Mouse (Mus musculus) small intestine, adult 2 months (tissue): ENCODE measurements around the gene Amigo2. TPM values are rescaled to one million over a fixed set of nuclear protein-coding genes. Genes with fewer than 3 reads are reported as not detected.

Source experiments
- H3K27ac ChIP-seq: fragments of 200-500 bp; 2 replicates; pipeline ENCODE4 v1.5.1; 2012; ENCODE audit warnings: low read depth, low read length, control low read depth, inconsistent platforms; ENCODE audit not compliant: insufficient read depth
- H3K27me3 ChIP-seq: fragments of 200-500 bp; 2 replicates; pipeline ENCODE4 v1.6.1; 2012; ENCODE audit warnings: mild to moderate bottlenecking, moderate library complexity, low read length, inconsistent platforms; ENCODE audit not compliant: control insufficient read depth, insufficient read depth
- H3K36me3 ChIP-seq: fragments of 200-500 bp; 2 replicates; pipeline ENCODE4 v1.6.1; 2012; ENCODE audit warnings: mild to moderate bottlenecking, low read length, control low read depth, inconsistent platforms; ENCODE audit not compliant: control insufficient read depth, insufficient read depth
- H3K4me1 ChIP-seq: fragments of 200-500 bp; 2 replicates; pipeline ENCODE4 v1.6.1; 2012; ENCODE audit warnings: low read length, inconsistent platforms, mixed read lengths; ENCODE audit not compliant: control insufficient read depth, insufficient read depth, insufficient read length
- H3K4me3 ChIP-seq: fragments of 200-500 bp; 2 replicates; pipeline ENCODE4 v1.5.1; 2012; ENCODE audit warnings: low read depth, mild to moderate bottlenecking, control low read depth, inconsistent platforms, low read length, moderate library complexity
- CTCF ChIP-seq: fragments of 200-500 bp; IDR thresholded peaks from 2 replicates; pipeline ENCODE4 v1.5.1; 2012; ENCODE audit warnings: low read depth, mild to moderate bottlenecking, control low read depth, inconsistent platforms, low read length, moderate library complexity, mixed read lengths; ENCODE audit not compliant: insufficient replicate concordance, insufficient read length; ENCODE audit errors: extremely low read depth
- POLR2A ChIP-seq: fragments of 200-500 bp; IDR thresholded peaks from 2 replicates; pipeline ENCODE4 v1.6.1; 2012; ENCODE audit warnings: low read depth, mild to moderate bottlenecking, control low read depth, inconsistent platforms, low read length, moderate library complexity
- WGBS: fragments of 180-500 bp; shearing (Covaris S2); methylation state at CpG from one replicate; pipeline ENCODE4 v1.1.7; 2018; 5-methylcytosine and 5-hydroxymethylcytosine counted together
- polyA plus RNA-seq: library from polyadenylated mRNA; depleted of rRNA; stranded (reverse); fragments of >200 nt; gene quantifications from 2 replicates; pipeline ENCODE4 v1.2.3, GENCODE M21; 2012

Gene Amigo2
- polyA plus RNA-seq, 1 experiment: 0.80 TPM

GRCm38 (mm10) chr15:97245392-97245791, 1.7 kb downstream of the Amigo2 start:
- Histone ChIP-seq H3K27me3 (peaks cover 21% of the 10 kb centered on the region), H3K4me3 (no peak overlapping the region)
- WGBS: 59% methylated on average over 18 of the region's 18 CpGs

GRCm38 (mm10) chr15:97236943-97237342, 10.1 kb downstream of the Amigo2 start:
- Histone ChIP-seq H3K4me3 (no peak overlapping the region), H3K27me3 (no peaks in the 10 kb centered on the region), H3K36me3 (no peaks in the 10 kb centered on the region), H3K4me1 (no peaks in the 10 kb centered on the region), H3K27ac (no peak overlapping the region)
- 46% methylated on average over 9 of the region's 9 CpGs for WGBS
- TF ChIP-seq POLR2A (no peak), CTCF (peak; percentile 67; the same call in 1 of the 2 replicates)

More at GRCm38 (mm10) chr15:97245392-97245791, 1.7 kb downstream of the Amigo2 start:
- Histone ChIP-seq H3K4me1 (no peaks in the 10 kb centered on the region), H3K27ac (no peak overlapping the region), H3K36me3 (no peaks in the 10 kb centered on the region)
- no peak for TF ChIP-seq POLR2A

DNA sequence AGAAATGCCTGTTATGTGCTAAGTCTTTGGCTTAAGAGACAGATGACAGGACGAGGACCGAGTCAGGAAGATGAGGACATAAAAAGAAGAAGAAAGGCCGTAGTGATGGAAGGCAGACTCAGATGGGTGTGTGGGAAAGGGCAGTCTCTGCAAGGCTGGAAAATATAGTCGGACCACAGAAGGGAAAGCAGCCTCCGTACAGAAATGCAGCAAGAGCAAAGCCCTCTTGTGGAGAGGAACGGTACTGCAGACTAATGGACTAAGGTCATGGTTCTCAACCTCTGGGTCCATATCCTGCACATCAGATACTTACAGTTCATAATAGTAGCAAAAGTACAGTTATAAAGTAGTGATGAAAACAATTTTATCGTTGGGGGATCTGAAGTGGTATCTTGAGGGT, 11.9 kb downstream of the Amigo2 start:
- WGBS: 25% methylated on average over 7 of the region's 7 CpGs

GRCm38 (mm10) chr15:97234076-97234475, 13.0 kb downstream of the Amigo2 start:
- no peaks in the 10 kb centered on the region for H3K27me3 ChIP-seq
- no peaks in the 10 kb centered on the region for H3K36me3 ChIP-seq
- no peak for TF ChIP-seq CTCF
- no peak for TF ChIP-seq POLR2A
- H3K4me3 ChIP-seq: no peak overlapping the region
- no peak overlapping the region for H3K27ac ChIP-seq
- H3K4me1 ChIP-seq: no peaks in the 10 kb centered on the region
- WGBS: 66% methylated on average over 6 of the region's 6 CpGs

More for the DNA sequence above, 11.9 kb downstream of the Amigo2 start:
- Histone ChIP-seq H3K27ac (no peak overlapping the region), H3K4me1 (no peaks in the 10 kb centered on the region), H3K4me3 (no peak overlapping the region), H3K36me3 (no peaks in the 10 kb centered on the region), H3K27me3 (no peaks in the 10 kb centered on the region)
- no peak for TF ChIP-seq POLR2A
- TF ChIP-seq CTCF: peak; percentile 65; the same call in 1 of the 2 replicates

DNA sequence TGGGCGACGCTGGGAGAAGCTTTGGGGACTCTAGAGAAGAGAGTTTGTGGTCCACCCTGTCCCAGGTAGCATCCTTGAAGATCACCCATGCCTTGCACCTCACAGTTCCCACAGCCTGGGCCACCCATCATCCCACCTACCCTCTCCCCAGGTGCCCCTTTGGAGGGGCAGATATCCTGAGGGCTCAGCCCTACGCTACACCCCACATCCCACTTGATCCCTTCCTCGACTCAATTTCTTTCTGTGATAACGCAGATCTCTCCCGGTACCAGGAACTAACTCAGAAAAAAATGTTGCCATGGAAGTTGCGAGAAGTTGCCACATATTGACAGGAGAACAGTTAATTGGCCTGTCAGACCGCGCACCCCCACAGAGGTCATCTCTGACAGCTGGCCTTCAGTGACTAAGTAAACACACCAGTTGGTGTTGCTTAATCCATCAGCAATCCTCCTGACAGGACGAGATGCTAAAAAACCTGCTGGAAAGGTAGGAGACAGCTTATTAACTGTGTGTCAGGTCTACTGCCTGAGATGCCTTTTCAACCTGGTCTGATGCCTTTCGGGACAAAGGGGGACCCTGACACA, 17.5 kb downstream of the Amigo2 start:
- no peak for TF ChIP-seq CTCF
- TF ChIP-seq POLR2A: no peak
- Histone ChIP-seq H3K27me3 (no peaks in the 10 kb centered on the region), H3K27ac (no peak overlapping the region), H3K4me3 (no peak overlapping the region), H3K36me3 (no peaks in the 10 kb centered on the region), H3K4me1 (no peaks in the 10 kb centered on the region)
- 46% methylated on average over 11 of the region's 11 CpGs for WGBS

- H3K36me3 ChIP-seq: no peaks in the 10 kb centered on the region
- 74% methylated on average over 8 of the region's 8 CpGs for WGBS
- no peak overlapping the region for H3K27ac ChIP-seq
- no peaks in the 10 kb centered on the region for H3K4me1 ChIP-seq
- no peak overlapping the region for H3K4me3 ChIP-seq
- TF ChIP-seq POLR2A (no peak), CTCF (no peak)
- H3K27me3 ChIP-seq: no peaks in the 10 kb centered on the region
These were observed 23.1 kb downstream of the Amigo2 start for GRCm38 (mm10) chr15:97224003-97224402.

DNA sequence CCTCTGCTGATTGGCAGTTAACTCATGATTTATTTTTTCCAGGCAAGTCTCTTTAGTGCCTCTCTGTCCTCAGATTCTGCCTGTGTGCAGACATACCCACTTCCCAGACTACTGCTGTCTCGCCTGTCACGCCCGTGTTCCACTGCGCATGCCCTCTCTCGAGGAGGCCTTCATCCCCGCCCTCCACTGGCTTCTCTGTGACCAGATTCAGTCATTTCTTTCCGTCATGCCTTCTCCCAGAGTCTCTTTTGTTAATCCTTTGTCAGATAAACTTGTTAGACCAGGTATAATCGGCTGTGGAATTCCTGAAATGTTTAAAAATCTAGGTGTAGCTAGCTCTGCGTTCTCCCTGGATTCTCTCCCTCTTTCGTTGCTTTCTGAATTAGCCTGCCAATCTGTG, 23.7 kb downstream of the Amigo2 start:
- H3K36me3 ChIP-seq: no peaks in the 10 kb centered on the region
- no peaks in the 10 kb centered on the region for H3K4me1 ChIP-seq
- no peaks in the 10 kb centered on the region for H3K27me3 ChIP-seq
- no peak overlapping the region for H3K27ac ChIP-seq
- WGBS: 49% methylated on average over 10 of the region's 10 CpGs
- TF ChIP-seq POLR2A (no peak), CTCF (no peak)
- H3K4me3 ChIP-seq: no peak overlapping the region
